Mouse (Mus musculus) midbrain, embryonic 16.5 days (tissue): ENCODE measurements around the gene Klhl21. TPM values are rescaled to one million over a fixed set of nuclear protein-coding genes. Genes with fewer than 3 reads are reported as not detected.
A peak's percentile ranks its signal among the peaks of the same experiment; 100 is the strongest.

ENCODE experiments used
- ATAC-seq: fragments of 200-750 bp; cut with Nextera tagmentation; 2 replicates; pipeline ENCODE4 v1.8.0; 2017; ENCODE audit warnings: moderate TSS enrichment
- H3K27ac ChIP-seq: fragments of 300-500 bp; sonication (generic); 2 replicates; pipeline ENCODE4 v1.5.1; 2014; ENCODE audit warnings: mild to moderate bottlenecking, low read length, mixed read lengths
- H3K27me3 ChIP-seq: fragments of 300-500 bp; sonication (generic); 2 replicates; pipeline ENCODE4 v1.6.1; 2014; ENCODE audit warnings: low read depth, low read length, mixed read lengths; ENCODE audit not compliant: control insufficient read depth, insufficient read depth
- H3K36me3 ChIP-seq: fragments of 300-500 bp; sonication (generic); 2 replicates; pipeline ENCODE4 v1.6.1; 2014; ENCODE audit warnings: mild to moderate bottlenecking, low read length, moderate library complexity, mixed read lengths; ENCODE audit not compliant: control insufficient read depth, insufficient read depth
- H3K4me1 ChIP-seq: fragments of 300-500 bp; sonication (generic); 2 replicates; pipeline ENCODE4 v1.6.1; 2014; ENCODE audit warnings: mild to moderate bottlenecking, low read length, mixed read lengths; ENCODE audit not compliant: control insufficient read depth, insufficient read depth
- H3K4me2 ChIP-seq: fragments of 300-500 bp; sonication (generic); 2 replicates; pipeline ENCODE4 v1.6.1; 2014; ENCODE audit warnings: mild to moderate bottlenecking, low read length, mixed read lengths
- H3K4me3 ChIP-seq: fragments of 300-500 bp; sonication (generic); 2 replicates; pipeline ENCODE4 v1.5.1; 2014; ENCODE audit warnings: low read depth, mild to moderate bottlenecking, low read length, moderate library complexity, mixed read lengths
- H3K9ac ChIP-seq: fragments of 300-500 bp; sonication (generic); 2 replicates; pipeline ENCODE4 v1.6.1; 2014; ENCODE audit warnings: low read depth, low read length, mixed read lengths
- H3K9me3 ChIP-seq: fragments of 300-500 bp; sonication (generic); replicated peaks from 2 replicates; pipeline ENCODE4 v1.6.1; 2014; ENCODE audit warnings: mild to moderate bottlenecking, low read length, mixed read lengths; ENCODE audit not compliant: control insufficient read depth, poor library complexity, severe bottlenecking
- WGBS: fragments of 180-500 bp; shearing (Covaris S2); extraction: QIAGEN DNeasy Blood & Tissue Kit; methylation state at CpG from one replicate; pipeline ENCODE4 v1.1.7; 2014; 5-methylcytosine and 5-hydroxymethylcytosine counted together
- polyA plus RNA-seq: library from polyadenylated mRNA; unstranded; fragments of >200 nt; fragmentation: Nextera tagmentation; extraction: Ambion mirVana; gene quantifications from 2 replicates; pipeline ENCODE4 v1.2.1, GENCODE M21; 2015

Gene Klhl21
- polyA plus RNA-seq = 3.0 and 3.4 TPM in 2 replicates

GRCm38 (mm10) chr4:152008622-152009075 is at the start of gene Klhl21:
TSS of gene Klhl21 (plus strand) at chr4:152008803.
- Histone ChIP-seq H3K4me1 (peaks cover 24% of the 10 kb centered on the region), H3K9ac (peak within 1 kb of the TSS; percentile 73), H3K4me2 (peak within 1 kb of the TSS; percentile 99), H3K27ac (peak within 1 kb of the TSS; percentile 72), H3K36me3 (no peaks in the 10 kb centered on the region), H3K4me3 (peak within 1 kb of the TSS; percentile 77), H3K9me3 (no peaks in the 10 kb centered on the region), H3K27me3 (peaks cover 16% of the 10 kb centered on the region)
- ATAC-seq = peak; percentile 92
- WGBS = 0% methylated on average over 45 of the region's 45 CpGs

DNA sequence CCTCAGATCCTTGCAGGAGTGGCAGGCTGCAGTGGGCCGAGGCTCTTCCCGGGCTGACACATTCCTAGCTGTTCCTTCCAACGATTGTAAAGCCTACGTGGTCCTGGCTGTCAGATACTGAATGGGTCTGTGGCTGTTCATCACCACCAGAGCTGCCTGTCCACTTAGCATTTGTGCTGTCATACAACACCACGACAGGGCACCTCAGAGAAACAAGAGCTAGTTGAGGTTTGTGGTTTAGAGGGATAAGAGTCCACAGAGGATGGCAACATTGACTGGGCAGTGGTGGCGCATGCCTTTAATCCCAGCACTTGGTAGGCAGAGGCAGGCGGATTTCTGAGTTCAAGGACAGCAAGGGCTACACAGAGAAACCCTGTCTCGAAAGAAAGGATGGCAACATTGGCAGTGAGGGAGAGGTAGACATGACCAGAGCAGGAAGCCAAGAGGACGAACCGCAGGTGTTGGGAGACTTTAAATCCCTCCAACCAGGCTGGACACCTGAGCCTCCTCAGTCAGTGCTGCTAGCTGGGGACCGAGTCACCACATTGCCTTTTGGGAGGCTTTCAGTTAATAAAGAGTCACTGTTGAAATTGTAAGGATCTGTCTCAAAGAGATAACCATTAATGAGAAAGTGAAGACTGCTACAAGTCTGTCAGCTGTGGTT is 48.6 kb upstream of the Klhl21 start:
- no peak overlapping the region for H3K4me2 ChIP-seq
- H3K4me3 ChIP-seq = no peak overlapping the region
- H3K9ac ChIP-seq = no peak overlapping the region
- peaks cover 28% of the 10 kb centered on the region for H3K36me3 ChIP-seq
- no peak overlapping the region for H3K27ac ChIP-seq
- no peaks in the 10 kb centered on the region for H3K27me3 ChIP-seq
- 96% methylated on average over 11 of the region's 11 CpGs for WGBS
- no peaks in the 10 kb centered on the region for H3K4me1 ChIP-seq
- H3K9me3 ChIP-seq = no peaks in the 10 kb centered on the region
- ATAC-seq = no peak

DNA sequence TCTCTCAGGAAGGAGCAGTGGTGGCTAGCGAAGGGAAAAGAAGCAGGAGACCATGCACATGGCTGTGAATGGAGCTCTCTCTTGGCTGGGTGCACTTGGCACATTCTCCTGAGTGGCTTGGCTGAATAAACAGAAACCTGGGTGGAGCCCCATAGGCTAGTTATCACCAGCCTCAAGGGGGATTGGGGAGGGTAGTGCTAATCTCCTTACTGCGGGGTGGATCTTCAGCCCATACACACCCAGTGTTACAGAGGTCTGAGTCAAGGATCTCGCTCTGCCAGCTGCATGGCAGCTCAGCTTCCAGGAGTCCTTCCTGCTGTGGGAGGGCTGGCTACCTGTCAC is 48.1 kb upstream of the Klhl21 start:
- Histone ChIP-seq H3K4me2 (no peak overlapping the region), H3K4me1 (no peaks in the 10 kb centered on the region), H3K9me3 (no peaks in the 10 kb centered on the region), H3K27ac (no peak overlapping the region), H3K27me3 (no peaks in the 10 kb centered on the region), H3K4me3 (no peak overlapping the region), H3K9ac (no peak overlapping the region), H3K36me3 (peaks cover 30% of the 10 kb centered on the region)
- no peak for ATAC-seq
- WGBS = 86% methylated on average over 3 of the region's 3 CpGs

DNA sequence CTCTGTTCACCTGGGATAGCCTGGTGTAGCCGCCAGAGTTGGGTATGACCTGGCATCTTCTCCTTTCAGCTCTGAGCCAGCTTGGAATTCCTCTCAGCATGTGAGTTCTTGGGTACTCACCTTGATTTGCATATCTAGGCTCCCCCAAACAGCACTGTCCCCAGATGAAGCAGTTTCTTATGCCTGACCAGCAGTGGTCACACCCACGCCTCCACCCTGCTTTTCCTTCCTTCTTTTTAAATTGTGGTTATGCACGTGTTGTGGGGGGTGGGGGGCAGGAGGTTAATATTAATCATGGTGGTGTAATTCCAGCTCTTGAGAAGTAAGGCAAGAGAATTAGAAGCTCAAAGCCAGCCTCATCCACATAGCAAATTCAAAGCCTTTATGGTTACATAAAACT is 45.8 kb upstream of the Klhl21 start:
- 99% methylated on average over 3 of the region's 3 CpGs for WGBS
- H3K36me3 ChIP-seq = peaks cover 17% of the 10 kb centered on the region

DNA sequence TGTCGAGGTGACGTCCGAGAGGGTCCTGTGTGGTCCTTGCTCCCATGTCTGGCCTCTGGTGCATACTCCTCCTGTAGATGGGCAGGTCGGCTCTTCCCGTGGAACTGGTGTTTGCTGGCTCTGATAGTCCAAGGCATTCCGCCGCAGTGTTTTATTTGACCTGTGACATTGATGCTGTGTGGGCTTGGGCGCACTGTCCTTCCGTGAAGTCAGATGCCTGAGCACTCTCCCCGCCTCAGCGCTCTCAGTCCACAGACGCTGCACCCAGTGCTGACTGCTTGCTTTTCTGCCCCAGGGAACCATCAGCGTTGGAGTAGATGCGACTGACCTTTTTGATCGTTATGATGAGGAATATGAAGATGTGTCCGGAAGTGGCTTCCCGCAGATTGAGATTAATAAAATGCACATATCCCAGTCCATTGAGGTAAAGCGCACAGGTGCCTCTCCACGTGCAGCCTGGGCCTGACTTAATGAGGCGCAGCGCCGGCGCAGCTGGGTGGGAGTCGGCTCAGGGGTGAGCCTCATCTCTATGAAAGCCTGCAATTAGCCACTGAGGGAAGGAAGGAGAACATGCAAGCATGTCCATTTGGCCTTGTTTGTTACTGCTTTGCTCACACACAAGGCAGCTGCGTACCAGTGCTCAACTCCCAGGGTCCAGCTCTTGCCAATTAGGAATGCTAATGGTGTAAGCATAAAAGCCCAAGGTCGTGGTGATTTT is 40.2 kb upstream of the Klhl21 start:
- no peak overlapping the region for H3K4me2 ChIP-seq

More for the DNA sequence above, 45.8 kb upstream of the Klhl21 start:
- H3K9me3 ChIP-seq = no peaks in the 10 kb centered on the region
- H3K9ac ChIP-seq = no peak overlapping the region
- no peaks in the 10 kb centered on the region for H3K4me1 ChIP-seq
- no peak overlapping the region for H3K4me3 ChIP-seq
- H3K27me3 ChIP-seq = no peaks in the 10 kb centered on the region
- no peak for ATAC-seq
- no peak overlapping the region for H3K27ac ChIP-seq
- no peak overlapping the region for H3K4me2 ChIP-seq

GRCm38 (mm10) chr4:151972221-151972967 is 36.2 kb upstream of the Klhl21 start:
- ATAC-seq = no peak
- H3K27me3 ChIP-seq = no peaks in the 10 kb centered on the region
- H3K36me3 ChIP-seq = peaks cover 25% of the 10 kb centered on the region
- H3K4me2 ChIP-seq = no peak overlapping the region
- H3K9me3 ChIP-seq = no peaks in the 10 kb centered on the region
- 71% methylated on average over 10 of the region's 10 CpGs for WGBS
- no peak overlapping the region for H3K9ac ChIP-seq
- no peaks in the 10 kb centered on the region for H3K4me1 ChIP-seq
- no peak overlapping the region for H3K4me3 ChIP-seq
- no peak overlapping the region for H3K27ac ChIP-seq

More for the DNA sequence above, 40.2 kb upstream of the Klhl21 start:
- Histone ChIP-seq H3K9me3 (no peaks in the 10 kb centered on the region), H3K27ac (no peak overlapping the region; the same call in 1 of the 2 replicates), H3K4me1 (no peaks in the 10 kb centered on the region), H3K27me3 (no peaks in the 10 kb centered on the region), H3K4me3 (no peak overlapping the region), H3K36me3 (peaks cover 17% of the 10 kb centered on the region), H3K9ac (no peak overlapping the region)
- 79% methylated on average over 26 of the region's 26 CpGs for WGBS
- ATAC-seq = no peak

- H3K4me2 ChIP-seq = no peak overlapping the region
- no peak overlapping the region for H3K27ac ChIP-seq
- no peaks in the 10 kb centered on the region for H3K27me3 ChIP-seq
- H3K9ac ChIP-seq = no peak overlapping the region
- no peak for ATAC-seq
- peaks cover 29% of the 10 kb centered on the region for H3K36me3 ChIP-seq
- no peak overlapping the region for H3K4me3 ChIP-seq
- no peaks in the 10 kb centered on the region for H3K9me3 ChIP-seq
- WGBS = 92% methylated on average over 3 of the region's 3 CpGs
- H3K4me1 ChIP-seq = no peaks in the 10 kb centered on the region
These were observed 33.2 kb upstream of the Klhl21 start for GRCm38 (mm10) chr4:151975441-151975840.

GRCm38 (mm10) chr4:151977748-151978147 is 30.9 kb upstream of the Klhl21 start:
- no peaks in the 10 kb centered on the region for H3K4me1 ChIP-seq
- H3K36me3 ChIP-seq = peaks cover 30% of the 10 kb centered on the region
- 0 out of 2 replicates have a peak overlapping the region, but pooled peaks have one; percentile 14 for H3K9ac ChIP-seq
- no peak overlapping the region for H3K4me2 ChIP-seq
- ATAC-seq = peak; percentile 8; the same call in 1 of the 2 replicates
- H3K27me3 ChIP-seq = no peaks in the 10 kb centered on the region
- WGBS = 46% methylated on average over 10 of the region's 10 CpGs
- no peaks in the 10 kb centered on the region for H3K9me3 ChIP-seq
- peak overlapping the region; percentile 42; the same call in 1 of the 2 replicates for H3K27ac ChIP-seq
- H3K4me3 ChIP-seq = no peak overlapping the region
